Mouse (Mus musculus) neural tube, postnatal 0 days (tissue): ENCODE measurements around the gene Kcne3. TPM values are rescaled to one million over a fixed set of nuclear protein-coding genes. Genes with fewer than 3 reads are reported as not detected.

Source experiments
- polyA plus RNA-seq: library from polyadenylated mRNA; unstranded; fragments of >200 nt; fragmentation: Nextera tagmentation; extraction: Ambion mirVana; gene quantifications from 2 replicates; pipeline ENCODE4 v1.2.1, GENCODE M21; 2015

The Kcne3 gene
- 0.55 and 0.72 TPM in 2 replicates for polyA plus RNA-seq

GRCm38 (mm10) chr7:100176269-100176668 is at the start of gene Kcne3:
TSS of gene Kcne3 (plus strand) at chr7:100176502.

GRCm38 (mm10) chr7:100159105-100159841 is 17.0 kb upstream of the Kcne3 start, which contains the start of gene Lipt2:
TSS of gene Lipt2 (plus strand) at chr7:100159277.

GRCm38 (mm10) chr7:100227158-100227875 is 51.0 kb downstream of the Kcne3 start, which contains the start of gene Pgm2l1:
TSS of gene Pgm2l1 (plus strand) at chr7:100227394.

Other genes with a start within 250 kb of the Kcne3 start
- gene Rnf169, start 196.1 kb upstream of the Kcne3 start, polyA plus RNA-seq = 3.2 and 3.7 TPM in 2 replicates
- gene Chrdl2, start 170.3 kb upstream of the Kcne3 start, polyA plus RNA-seq = 0.32 and 0.64 TPM in 2 replicates
- 29.3 and 32.3 TPM in 2 replicates for gene Pold3, start 54.9 kb upstream of the Kcne3 start, polyA plus RNA-seq
- gene Lipt2, start 17.2 kb upstream of the Kcne3 start, polyA plus RNA-seq = 15.9 and 16.5 TPM in 2 replicates
- 33.7 and 38.5 TPM in 2 replicates for gene Pgm2l1, start 50.9 kb downstream of the Kcne3 start, polyA plus RNA-seq
- gene P4ha3, start 109.0 kb downstream of the Kcne3 start, polyA plus RNA-seq = 5.0 and 8.0 TPM in 2 replicates
- 8.8 and 9.8 TPM in 2 replicates for gene C2cd3, start 195.7 kb downstream of the Kcne3 start, polyA plus RNA-seq
- 128 and 144 TPM in 2 replicates for gene Ppme1, start 195.8 kb downstream of the Kcne3 start, polyA plus RNA-seq